Mouse (Mus musculus): ENCODE measurements around the gene Amotl2. TPM values are rescaled to one million over a fixed set of nuclear protein-coding genes. Genes with fewer than 3 reads are reported as not detected.
A peak's percentile ranks its signal among the peaks of the same experiment; 100 is the strongest.

Amotl2 gene
- polyA plus RNA-seq, 1 experiment from 2014 or later: 73.1 TPM

- 67% methylated on average over 18 of the region's 18 CpGs for WGBS
- H3K9me3 ChIP-seq: no peaks in the 10 kb centered on the region
Measured at GRCm38 (mm10) chr9:102777631-102778591, 61.4 kb downstream of the Amotl2 start.

DNA sequence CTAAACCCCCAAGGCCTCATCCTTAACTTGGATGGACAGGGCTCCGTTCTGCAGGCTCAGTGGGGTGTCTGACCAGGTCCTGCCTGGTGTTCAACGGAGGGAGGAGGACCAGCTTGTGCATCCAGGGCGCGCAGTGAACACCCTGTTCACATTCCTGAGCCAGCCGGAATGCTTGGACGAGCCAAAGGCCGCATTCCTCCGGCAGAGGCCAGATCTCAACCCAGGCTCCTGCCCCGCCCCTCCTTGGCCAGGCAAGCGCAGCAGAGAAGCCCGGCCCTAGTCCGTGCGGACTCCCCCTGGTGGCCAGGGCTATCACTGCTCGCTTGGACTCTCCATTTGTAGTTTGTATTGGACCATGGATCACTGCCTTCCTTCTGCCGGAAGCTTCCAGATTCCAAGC lies 63.0 kb downstream of the Amotl2 start:
- Histone ChIP-seq H3K9me3 (no peaks in the 10 kb centered on the region), H3K4me3 (replicated peaks) (no peak overlapping the region), H3K27me3 (no peaks in the 10 kb centered on the region; the same call in 1 of the 2 replicates), H3K27ac (0 out of 2 replicates have a peak overlapping the region, but pooled peaks have one; percentile 19), H3K4me2 (peak overlapping the region; percentile 16), H3K9ac (replicated peaks) (no peak overlapping the region), H3K36me3 (no peaks in the 10 kb centered on the region), H3K4me1 (replicated peaks) (peaks cover 36% of the 10 kb centered on the region)
- ATAC-seq (ENCODE audit: insufficient number of reproducible peaks, insufficient read depth, low FRiP score, low TSS enrichment, low read depth): no peak
- WGBS: 6% methylated on average over 15 of the region's 15 CpGs

More at GRCm38 (mm10) chr9:102777631-102778591, 61.4 kb downstream of the Amotl2 start:
- H3K36me3 ChIP-seq: no peaks in the 10 kb centered on the region
- H3K4me3 ChIP-seq (replicated peaks): no peak overlapping the region
- no peak overlapping the region for H3K4me2 ChIP-seq
- no peak overlapping the region for H3K9ac ChIP-seq (replicated peaks)
- H3K4me1 ChIP-seq (replicated peaks): peaks cover 23% of the 10 kb centered on the region
- H3K27ac ChIP-seq: peak overlapping the region; percentile 37; the same call in 1 of the 2 replicates
- no peaks in the 10 kb centered on the region; the same call in 1 of the 2 replicates for H3K27me3 ChIP-seq
- ATAC-seq (ENCODE audit: insufficient number of reproducible peaks, insufficient read depth, low FRiP score, low TSS enrichment, low read depth): peak; percentile 10; the same call in 1 of the 2 replicates

Other genes with a start within 250 kb of the Amotl2 start
- gene Ky, start 210.9 kb upstream of the Amotl2 start, polyA plus RNA-seq (2016; fragmentation: Nextera tagmentation; extraction: Ambion mirVana): 0.15 and 0.70 TPM in 2 replicates
- 196 and 209 TPM in 2 replicates for gene Anapc13, start 90.4 kb upstream of the Amotl2 start, polyA plus RNA-seq (2016; fragmentation: Nextera tagmentation; extraction: Ambion mirVana)
- 52.6 and 53.7 TPM in 2 replicates for gene Cep63, start 90.1 kb upstream of the Amotl2 start, polyA plus RNA-seq (2016; fragmentation: Nextera tagmentation; extraction: Ambion mirVana)
- 23.6 and 26.3 TPM in 2 replicates for gene Ryk, start 118.2 kb downstream of the Amotl2 start, polyA plus RNA-seq (2016; fragmentation: Nextera tagmentation; extraction: Ambion mirVana)

Data from limb, embryonic 12.5 days (tissue).